ENCODE assay signal across 8 mouse cellular contexts in genomic region chr6:85372496-85372895, GRCm38 (mm10). TPM values are rescaled to one million over a fixed set of nuclear protein-coding genes. Genes with fewer than 3 reads are reported as not detected.
A peak's percentile ranks its signal among the peaks of the same experiment; 100 is the strongest.
DNase-seq lines count a peak whose midpoint lies in the region; ATAC-seq and TF ChIP-seq lines count a peak whose summit lies in the region.
"Had no signal": no experiment of that assay in that cellular context is flagged by ENCODE, and none has a peak within 500 bp of the region (broad histone marks: within the 10 kb centered on the region; RNA-seq: fewer than 3 reads in every experiment).

No protein-coding gene starts in this region.

- H3K36me3 ChIP-seq in lung, embryonic 15.5 days: no peaks in the 10 kb centered on the region
- H3K36me3 ChIP-seq in forebrain, postnatal 0 days (ENCODE audit: insufficient read depth): no peaks in the 10 kb centered on the region
- no peaks in the 10 kb centered on the region for H3K36me3 ChIP-seq in neural tube, embryonic 12.5 days

- intact Hi-C loops in heart, postnatal 14 days (cut with DNase I): no loop called here
- intact Hi-C loops in left cerebral cortex, postnatal 36 days (cut with DNase I): no loop called here

- DNase-seq in lung, postnatal 25 days (ENCODE audit: low spot score): no peak
- DNase-seq in forebrain, postnatal 0 days: no peak
- DNase-seq in heart, postnatal 14 days: peak; percentile 35 to 44
- no peak for DNase-seq in left cerebral cortex, postnatal 36 days (ENCODE audit: low spot score in 2 of 2)
- DNase-seq in urinary bladder, adult 2 months (ENCODE audit: low spot score): no peak

- peak overlapping the region; percentile 92 for H3K4me2 ChIP-seq in lung, embryonic 15.5 days
- peak overlapping the region; percentile 87 for H3K4me2 ChIP-seq in forebrain, postnatal 0 days (ENCODE audit: low read depth)
- H3K4me2 ChIP-seq in neural tube, embryonic 12.5 days (replicated peaks): peak overlapping the region; percentile 90

- no peak overlapping the region; the same call in 1 of the 2 replicates for H3K9ac ChIP-seq in lung, embryonic 15.5 days
- 0 out of 2 replicates have a peak overlapping the region, but pooled peaks have one; percentile 18 for H3K9ac ChIP-seq in forebrain, postnatal 0 days
- H3K9ac ChIP-seq in neural tube, embryonic 12.5 days: no peak overlapping the region

- TF ChIP-seq CTCF in forebrain, postnatal 0 days (IDR thresholded peaks at IDR 0.05; ENCODE audit: low read depth): no peak

- H3K4me3 ChIP-seq in lung, embryonic 15.5 days: 0 out of 2 replicates have a peak overlapping the region, but pooled peaks have one; percentile 3
- peak overlapping the region; percentile 88; the same call in 1 of the 2 replicates for H3K4me3 ChIP-seq in forebrain, postnatal 0 days (ENCODE audit: low read depth, low read length)
- no peak overlapping the region for H3K4me3 ChIP-seq in neural tube, embryonic 12.5 days

- H3K4me1 ChIP-seq in lung, embryonic 15.5 days: peaks cover 53% of the 10 kb centered on the region
- H3K4me1 ChIP-seq in forebrain, postnatal 0 days (ENCODE audit: insufficient read depth): peaks cover 19% of the 10 kb centered on the region
- peaks cover 20% of the 10 kb centered on the region; the same call in 1 of the 2 replicates for H3K4me1 ChIP-seq in neural tube, embryonic 12.5 days

- no peaks in the 10 kb centered on the region for H3K27me3 ChIP-seq in lung, embryonic 15.5 days
- H3K27me3 ChIP-seq in forebrain, postnatal 0 days (ENCODE audit: insufficient read depth, low read length): no peaks in the 10 kb centered on the region
- H3K27me3 ChIP-seq in neural tube, embryonic 12.5 days (replicated peaks): no peaks in the 10 kb centered on the region

- no peaks in the 10 kb centered on the region for H3K9me3 ChIP-seq in lung, embryonic 15.5 days
- H3K9me3 ChIP-seq in forebrain, postnatal 0 days (ENCODE audit: low read length): no peaks in the 10 kb centered on the region
- no peaks in the 10 kb centered on the region for H3K9me3 ChIP-seq in neural tube, embryonic 12.5 days

- WGBS in lung, embryonic 15.5 days: 75% methylated on average over 2 of the region's 2 CpGs
- 77% methylated on average over 2 of the region's 2 CpGs for WGBS in forebrain, postnatal 0 days
- 78% methylated on average over 2 of the region's 2 CpGs for WGBS in neural tube, embryonic 12.5 days

- no peak overlapping the region for H3K27ac ChIP-seq in lung, embryonic 15.5 days
- no peak overlapping the region for H3K27ac ChIP-seq in forebrain, postnatal 0 days (ENCODE audit: low read depth, low read length)
- H3K27ac ChIP-seq in neural tube, embryonic 12.5 days: no peak overlapping the region

- ATAC-seq in lung, embryonic 15.5 days (ENCODE audit: borderline replicate concordance, extremely low read depth, low FRiP score, low TSS enrichment): no peak
- no peak for ATAC-seq in forebrain, postnatal 0 days
- ATAC-seq in neural tube, embryonic 12.5 days (ENCODE audit: low FRiP score, low read depth): no peak

RNA-seq across cellular contexts. Expression of gene Rab11fip5, which starts 1.9 kb away (rescaled TPM):
- polyA plus RNA-seq in lung, embryonic 15.5 days (2015; fragmentation: Nextera tagmentation; extraction: Ambion mirVana): 14.1 and 14.2 TPM in 2 replicates
- 31.8 and 41.2 TPM in 2 replicates for total RNA-seq in forebrain, postnatal 0 days (2014; rRNA removed)
- 17.2 and 19.8 TPM in 2 replicates for polyA plus RNA-seq in forebrain, postnatal 0 days (2015; fragmentation: Nextera tagmentation; extraction: Ambion mirVana)
- 10 to 100 TPM; 53.9 to 54.0 TPM for total RNA-seq in heart, postnatal 14 days (2021)
- polyA plus RNA-seq in neural tube, embryonic 12.5 days (2016; fragmentation: Nextera tagmentation; extraction: Ambion mirVana): 9.0 and 9.4 TPM in 2 replicates
- total RNA-seq in left cerebral cortex, postnatal 36 days (2021): 10 to 100 TPM; 67.8 to 76.6 TPM
- 56.5 and 58.1 TPM in 2 replicates for polyA plus RNA-seq in urinary bladder, adult 2 months (2012; rRNA removed)

RNA-seq across cellular contexts. Expression of gene Sfxn5, which starts 39.3 kb away (rescaled TPM):
- 7.7 TPM in 2 replicates for polyA plus RNA-seq in lung, embryonic 15.5 days (2015; fragmentation: Nextera tagmentation; extraction: Ambion mirVana)
- 49.9 and 55.6 TPM in 2 replicates for total RNA-seq in forebrain, postnatal 0 days (2014; rRNA removed)
- 39.1 and 49.1 TPM in 2 replicates for polyA plus RNA-seq in forebrain, postnatal 0 days (2015; fragmentation: Nextera tagmentation; extraction: Ambion mirVana)
- total RNA-seq in heart, postnatal 14 days (2021): 1 to 10 TPM; 3.9 to 5.7 TPM
- 9.1 and 11.7 TPM in 2 replicates for polyA plus RNA-seq in neural tube, embryonic 12.5 days (2016; fragmentation: Nextera tagmentation; extraction: Ambion mirVana)
- 100 to 1,000 TPM; 172 to 183 TPM for total RNA-seq in left cerebral cortex, postnatal 36 days (2021)
- 3.9 and 4.2 TPM in 2 replicates for polyA plus RNA-seq in urinary bladder, adult 2 months (2012; rRNA removed)

RNA-seq across cellular contexts. Expression of gene Noto, which starts 51.2 kb away (rescaled TPM):
- polyA plus RNA-seq in lung, embryonic 15.5 days (2015; fragmentation: Nextera tagmentation; extraction: Ambion mirVana): 0.47 and 0.78 TPM in 2 replicates
- not detected in 2 replicates for total RNA-seq in forebrain, postnatal 0 days (2014; rRNA removed)
- not detected in 2 replicates for polyA plus RNA-seq in forebrain, postnatal 0 days (2015; fragmentation: Nextera tagmentation; extraction: Ambion mirVana)
- total RNA-seq in heart, postnatal 14 days (2021): not detected
- polyA plus RNA-seq in neural tube, embryonic 12.5 days (2016; fragmentation: Nextera tagmentation; extraction: Ambion mirVana): not detected in 2 replicates
- not detected for total RNA-seq in left cerebral cortex, postnatal 36 days (2021)
- polyA plus RNA-seq in urinary bladder, adult 2 months (2012; rRNA removed): not detected in 2 replicates
- total RNA-seq: megakaryocyte-erythroid progenitor cell, adult 5-6 weeks had no signal

RNA-seq across cellular contexts. Expression of gene Smyd5, which starts 59.3 kb away (rescaled TPM):
- 62.6 and 64.0 TPM in 2 replicates for polyA plus RNA-seq in lung, embryonic 15.5 days (2015; fragmentation: Nextera tagmentation; extraction: Ambion mirVana)
- total RNA-seq in forebrain, postnatal 0 days (2014; rRNA removed): 63.2 and 65.8 TPM in 2 replicates
- polyA plus RNA-seq in forebrain, postnatal 0 days (2015; fragmentation: Nextera tagmentation; extraction: Ambion mirVana): 49.3 and 61.7 TPM in 2 replicates
- 1 to 10 TPM; 5.1 to 6.6 TPM for total RNA-seq in heart, postnatal 14 days (2021)
- 51.4 and 54.2 TPM in 2 replicates for polyA plus RNA-seq in neural tube, embryonic 12.5 days (2016; fragmentation: Nextera tagmentation; extraction: Ambion mirVana)
- 10 to 100 TPM; 40.1 to 43.8 TPM for total RNA-seq in left cerebral cortex, postnatal 36 days (2021)
- polyA plus RNA-seq in urinary bladder, adult 2 months (2012; rRNA removed): 20.6 and 28.0 TPM in 2 replicates

Comparison
In these comparisons a context has a peak if more than half of its experiments do, and no peak if none do; other contexts are left out.
1. DNase-seq: peak in heart, postnatal 14 days (2 of 2); none in lung, postnatal 25 days (single experiment), forebrain, postnatal 0 days (single experiment), left cerebral cortex, postnatal 36 days (0 of 2) and urinary bladder, adult 2 months (single experiment).
2. Peak in every context shown above with its lines, with median percentiles within 50 percentile points of each other: H3K4me2 ChIP-seq.